Mouse (Mus musculus): ENCODE data around the gene Slc17a1. TPM values are rescaled to one million over a fixed set of nuclear protein-coding genes. Genes with fewer than 3 reads are reported as not detected.
A peak's percentile ranks its signal among the peaks of the same experiment; 100 is the strongest.

Slc17a1 gene
- polyA plus RNA-seq, 1 experiment from 2014 or later = 29.8 TPM

DNA sequence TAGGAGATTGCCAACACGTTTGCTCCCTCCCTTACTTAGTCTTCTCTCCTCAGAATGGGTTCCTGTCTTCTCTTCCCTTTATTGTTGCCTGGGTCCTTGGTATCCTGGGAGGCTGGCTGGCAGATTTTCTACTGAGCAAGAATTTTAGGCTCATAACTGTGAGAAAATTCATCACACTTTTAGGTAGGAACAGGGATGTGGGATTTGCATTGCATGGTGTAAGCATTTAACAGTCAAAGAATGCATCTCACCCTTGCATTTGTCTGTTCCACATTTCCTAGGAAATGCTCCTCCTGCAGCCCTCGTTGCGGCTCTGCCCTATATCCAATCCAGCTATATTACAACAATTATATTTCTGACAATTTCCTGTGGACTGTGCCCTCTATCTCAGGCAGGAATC, 11.1 kb upstream of the Slc17a1 start:
- no peak overlapping the region for H3K4me3 ChIP-seq (ENCODE audit: low read length)
- no peaks in the 10 kb centered on the region for H3K36me3 ChIP-seq (ENCODE audit: insufficient read depth, low read length)
- H3K27ac ChIP-seq (ENCODE audit: low read length) = no peak overlapping the region
- 60% methylated on average over 3 of the region's 3 CpGs for WGBS
- no peaks in the 10 kb centered on the region for H3K4me1 ChIP-seq (ENCODE audit: insufficient read depth, low read length)
- H3K9ac ChIP-seq (replicated peaks; ENCODE audit: low read length) = no peak overlapping the region
- ATAC-seq (ENCODE audit: low FRiP score, low TSS enrichment) = no peak
- no peaks in the 10 kb centered on the region for H3K27me3 ChIP-seq (ENCODE audit: insufficient read depth, low read length)
- H3K9me3 ChIP-seq (ENCODE audit: low read length) = no peaks in the 10 kb centered on the region
- H3K4me2 ChIP-seq (replicated peaks; ENCODE audit: low read depth, low read length) = no peak overlapping the region

DNA sequence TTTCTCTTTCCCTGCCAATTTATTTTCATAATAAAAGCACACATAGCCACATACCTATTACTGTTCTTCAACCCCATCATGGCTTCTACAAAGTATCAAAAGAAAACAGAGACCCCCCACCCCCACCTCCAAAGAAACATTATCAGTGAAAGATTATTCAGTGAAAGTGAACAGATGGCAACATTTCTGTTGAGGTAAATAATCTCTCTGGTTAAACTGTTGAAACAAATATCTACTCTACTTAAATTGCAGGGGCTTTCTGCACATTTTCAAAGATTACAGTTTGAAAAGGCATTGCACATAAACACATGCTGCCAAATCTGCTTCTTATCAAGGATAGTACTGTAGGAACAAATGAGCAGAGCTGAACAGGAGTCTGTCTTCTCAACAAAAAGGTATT, 5.7 kb upstream of the Slc17a1 start:
- Histone ChIP-seq H3K4me1 (ENCODE audit: insufficient read depth, low read length) (peaks cover 3% of the 10 kb centered on the region; the same call in 1 of the 2 replicates), H3K36me3 (ENCODE audit: insufficient read depth, low read length) (no peaks in the 10 kb centered on the region), H3K9me3 (ENCODE audit: low read length) (no peaks in the 10 kb centered on the region), H3K27ac (ENCODE audit: low read length) (no peak overlapping the region), H3K9ac (replicated peaks; ENCODE audit: low read length) (no peak overlapping the region), H3K4me3 (ENCODE audit: low read length) (no peak overlapping the region), H3K4me2 (replicated peaks; ENCODE audit: low read depth, low read length) (no peak overlapping the region), H3K27me3 (ENCODE audit: insufficient read depth, low read length) (no peaks in the 10 kb centered on the region)
- no peak for ATAC-seq (ENCODE audit: low FRiP score, low TSS enrichment)

DNA sequence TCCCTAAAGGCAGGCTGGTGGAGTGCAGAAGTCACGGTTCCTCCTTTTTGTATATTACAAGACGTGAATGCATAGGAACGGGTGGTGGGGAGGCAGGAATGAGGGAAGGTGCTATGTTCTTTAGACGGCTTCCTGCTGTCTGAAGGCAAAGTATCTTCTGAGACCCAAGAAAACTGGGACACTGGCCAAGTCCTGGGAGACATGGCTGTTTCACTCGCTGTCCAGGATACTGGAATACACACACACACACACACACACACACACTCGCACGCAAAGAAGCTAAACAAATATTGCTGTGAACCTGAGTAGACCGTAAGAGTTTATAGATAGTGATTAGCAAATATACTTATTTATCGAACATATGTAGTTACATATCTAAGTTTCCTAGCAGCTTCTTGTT, 2.8 kb upstream of the Slc17a1 start:
- no peak overlapping the region for H3K9ac ChIP-seq (replicated peaks; ENCODE audit: low read length)
- peaks cover 3% of the 10 kb centered on the region; the same call in 1 of the 2 replicates for H3K4me1 ChIP-seq (ENCODE audit: insufficient read depth, low read length)
- H3K9me3 ChIP-seq (ENCODE audit: low read length) = no peaks in the 10 kb centered on the region
- H3K36me3 ChIP-seq (ENCODE audit: insufficient read depth, low read length) = no peaks in the 10 kb centered on the region
- H3K4me3 ChIP-seq (ENCODE audit: low read length) = no peak overlapping the region
- ATAC-seq (ENCODE audit: low FRiP score, low TSS enrichment) = no peak
- no peak overlapping the region for H3K4me2 ChIP-seq (replicated peaks; ENCODE audit: low read depth, low read length)
- no peak overlapping the region for H3K27ac ChIP-seq (ENCODE audit: low read length)
- WGBS = 67% methylated on average over 9 of the region's 9 CpGs
- H3K27me3 ChIP-seq (ENCODE audit: insufficient read depth, low read length) = no peaks in the 10 kb centered on the region

DNA sequence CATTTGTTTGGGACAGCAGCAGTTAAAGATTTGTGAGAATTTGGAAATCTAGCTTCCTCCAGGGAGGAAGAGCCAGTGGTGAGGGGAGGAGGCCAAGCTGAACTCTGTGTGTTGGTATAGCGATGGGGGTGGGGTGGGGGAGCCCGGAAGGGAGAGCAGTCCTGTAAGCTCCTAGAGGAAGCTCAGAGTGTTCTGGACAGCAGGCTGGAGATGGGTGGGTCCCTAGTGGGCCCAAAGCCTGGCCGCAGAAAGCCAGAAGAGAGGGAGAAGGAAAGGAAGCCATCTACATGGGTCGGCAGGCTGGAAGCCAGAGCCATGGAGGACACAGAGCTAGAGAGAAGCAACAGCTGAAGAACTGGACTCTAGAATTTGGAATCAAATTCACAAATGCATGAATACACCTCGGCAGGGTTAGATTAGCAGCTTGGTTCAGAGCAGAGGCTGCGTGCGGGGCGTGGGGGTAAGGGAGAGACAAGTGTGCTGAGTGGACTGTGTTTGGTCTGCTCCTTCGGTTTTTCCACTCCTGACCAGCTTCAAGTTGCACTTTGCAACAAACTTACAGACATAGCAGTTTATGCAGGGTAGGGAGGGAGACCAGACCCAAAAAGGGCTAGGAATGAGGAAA, 1.4 kb upstream of the Slc17a1 start:
- no peak overlapping the region for H3K4me2 ChIP-seq (replicated peaks; ENCODE audit: low read depth, low read length)
- H3K4me3 ChIP-seq (ENCODE audit: low read length) = no peak overlapping the region
- H3K9ac ChIP-seq (replicated peaks; ENCODE audit: low read length) = no peak overlapping the region
- no peaks in the 10 kb centered on the region for H3K36me3 ChIP-seq (ENCODE audit: insufficient read depth, low read length)
- H3K4me1 ChIP-seq (ENCODE audit: insufficient read depth, low read length) = peaks cover 6% of the 10 kb centered on the region; the same call in 1 of the 2 replicates
- H3K27me3 ChIP-seq (ENCODE audit: insufficient read depth, low read length) = no peaks in the 10 kb centered on the region
- no peaks in the 10 kb centered on the region for H3K9me3 ChIP-seq (ENCODE audit: low read length)
- ATAC-seq (ENCODE audit: low FRiP score, low TSS enrichment) = peak; percentile 61; the same call in 1 of the 2 replicates
- 59% methylated on average over 9 of the region's 9 CpGs for WGBS
- H3K27ac ChIP-seq (ENCODE audit: low read length) = peak overlapping the region; percentile 6; the same call in 1 of the 2 replicates

DNA sequence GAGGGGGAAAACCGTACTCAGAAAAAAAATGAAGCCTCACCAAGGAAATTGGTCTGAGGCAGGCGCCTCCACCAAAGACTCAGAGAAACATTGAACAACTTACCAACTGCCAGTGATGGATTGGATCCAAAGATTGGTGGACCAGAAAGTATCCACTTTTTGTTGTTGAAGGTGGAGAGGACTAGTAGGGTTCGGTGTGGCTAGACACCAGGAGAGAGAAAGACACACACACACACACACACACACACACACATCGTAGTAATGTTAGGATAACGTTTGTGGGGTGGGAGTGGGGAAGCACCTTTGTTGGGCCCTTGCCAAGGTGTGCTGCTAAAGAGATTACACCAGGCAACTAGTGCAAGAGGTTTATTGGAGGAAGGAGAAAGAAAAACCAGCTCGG, 550 bp upstream of the Slc17a1 start:
- Histone ChIP-seq H3K36me3 (ENCODE audit: insufficient read depth, low read length) (no peaks in the 10 kb centered on the region), H3K9me3 (ENCODE audit: low read length) (no peaks in the 10 kb centered on the region), H3K4me2 (replicated peaks; ENCODE audit: low read depth, low read length) (no peak overlapping the region), H3K27ac (ENCODE audit: low read length) (no peak overlapping the region), H3K9ac (replicated peaks; ENCODE audit: low read length) (no peak overlapping the region), H3K4me3 (ENCODE audit: low read length) (no peak overlapping the region), H3K27me3 (ENCODE audit: insufficient read depth, low read length) (no peaks in the 10 kb centered on the region), H3K4me1 (ENCODE audit: insufficient read depth, low read length) (peaks cover 6% of the 10 kb centered on the region; the same call in 1 of the 2 replicates)
- ATAC-seq (ENCODE audit: low FRiP score, low TSS enrichment) = no peak
- WGBS = 86% methylated on average over 6 of the region's 6 CpGs

DNA sequence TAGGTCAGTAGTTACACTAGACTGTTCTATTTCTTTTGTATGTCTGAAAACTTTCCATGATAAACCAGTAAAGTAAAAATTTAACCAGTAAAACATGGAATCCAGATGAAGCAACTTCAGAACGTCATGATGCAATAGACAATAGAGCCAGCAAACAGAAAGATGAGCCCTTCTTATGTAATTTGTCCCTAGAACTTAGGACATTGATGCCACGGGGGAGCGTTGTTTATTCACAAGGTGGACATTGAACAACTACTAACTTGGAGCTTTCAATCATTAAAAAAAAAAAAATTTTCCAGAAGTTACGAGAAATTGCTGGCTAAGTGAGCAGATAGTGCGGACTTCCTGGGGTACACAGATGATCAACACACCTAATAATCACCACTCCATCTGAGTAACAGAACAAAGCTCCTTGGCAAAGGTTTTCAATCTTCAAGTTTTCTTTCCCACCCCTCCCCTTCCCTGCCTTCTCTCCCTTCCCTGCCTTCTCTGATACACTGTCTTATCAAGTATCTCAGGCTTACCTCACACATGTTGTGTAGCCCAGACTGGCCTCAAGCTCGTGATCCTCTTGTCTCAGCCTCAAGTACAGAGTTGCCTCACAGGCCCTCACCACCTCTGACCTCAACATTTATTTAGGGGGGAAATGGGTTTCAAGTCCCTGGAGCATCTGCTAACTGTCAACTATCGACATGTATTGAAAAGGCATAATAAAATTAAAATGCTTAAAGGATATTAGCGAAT, 1.4 kb downstream of the Slc17a1 start:
- ATAC-seq (ENCODE audit: low FRiP score, low TSS enrichment) = no peak

DNA sequence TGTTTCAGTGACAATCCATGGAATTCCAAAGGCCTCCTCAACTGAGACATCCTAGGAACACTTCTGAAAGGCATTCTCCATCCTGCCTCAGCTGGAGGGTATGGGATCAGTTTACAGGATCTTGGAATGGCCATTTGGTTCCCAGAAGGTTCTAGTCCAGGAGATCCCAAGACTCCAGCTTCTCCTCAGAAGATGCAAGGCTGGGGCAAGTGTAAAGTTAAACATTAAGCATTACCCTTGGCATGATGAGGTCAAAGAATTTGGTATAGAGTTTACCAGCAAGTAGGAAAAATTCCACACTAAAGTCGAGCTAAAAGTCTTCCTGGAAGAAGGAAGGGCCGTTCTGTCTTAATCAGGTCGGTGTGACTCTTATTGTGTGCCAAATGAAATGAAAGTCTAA, 2.4 kb downstream of the Slc17a1 start:
- H3K4me1 ChIP-seq (ENCODE audit: insufficient read depth, low read length) = peaks cover 6% of the 10 kb centered on the region; the same call in 1 of the 2 replicates
- H3K4me2 ChIP-seq (replicated peaks; ENCODE audit: low read depth, low read length) = no peak overlapping the region
- WGBS = 73% methylated on average over 3 of the region's 3 CpGs
- ATAC-seq (ENCODE audit: low FRiP score, low TSS enrichment) = no peak
- H3K27ac ChIP-seq (ENCODE audit: low read length) = 0 out of 2 replicates have a peak overlapping the region, but pooled peaks have one; percentile 16
- no peak overlapping the region for H3K9ac ChIP-seq (replicated peaks; ENCODE audit: low read length)
- H3K4me3 ChIP-seq (ENCODE audit: low read length) = no peak overlapping the region
- H3K36me3 ChIP-seq (ENCODE audit: insufficient read depth, low read length) = no peaks in the 10 kb centered on the region
- no peaks in the 10 kb centered on the region for H3K9me3 ChIP-seq (ENCODE audit: low read length)
- H3K27me3 ChIP-seq (ENCODE audit: insufficient read depth, low read length) = no peaks in the 10 kb centered on the region

More for the DNA sequence above, 1.4 kb downstream of the Slc17a1 start:
- H3K36me3 ChIP-seq (ENCODE audit: insufficient read depth, low read length) = no peaks in the 10 kb centered on the region
- no peak overlapping the region for H3K4me2 ChIP-seq (replicated peaks; ENCODE audit: low read depth, low read length)
- 83% methylated on average over 8 of the region's 8 CpGs for WGBS
- no peaks in the 10 kb centered on the region for H3K9me3 ChIP-seq (ENCODE audit: low read length)
- H3K4me1 ChIP-seq (ENCODE audit: insufficient read depth, low read length) = peaks cover 6% of the 10 kb centered on the region; the same call in 1 of the 2 replicates
- H3K9ac ChIP-seq (replicated peaks; ENCODE audit: low read length) = no peak overlapping the region
- H3K4me3 ChIP-seq (ENCODE audit: low read length) = no peak overlapping the region
- no peak overlapping the region for H3K27ac ChIP-seq (ENCODE audit: low read length)
- no peaks in the 10 kb centered on the region for H3K27me3 ChIP-seq (ENCODE audit: insufficient read depth, low read length)

DNA sequence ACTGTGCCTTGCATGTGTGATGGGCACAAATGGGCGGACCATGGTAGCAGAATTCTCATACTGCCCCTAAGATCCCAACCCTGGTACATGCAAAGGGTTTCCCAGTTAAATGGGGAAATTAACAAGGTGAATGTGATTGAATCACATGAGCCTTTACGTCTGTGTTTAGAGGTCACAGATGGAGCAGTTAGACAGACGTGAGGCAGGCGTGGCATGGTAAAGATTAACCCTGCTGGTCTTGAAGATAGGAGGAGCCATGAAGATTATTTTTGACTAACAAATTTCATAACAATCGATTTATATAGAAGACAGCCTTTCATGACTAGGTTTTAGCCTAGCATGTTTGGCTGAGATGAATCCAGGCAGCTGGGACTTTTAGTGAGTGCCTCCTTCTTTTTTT, 5.6 kb downstream of the Slc17a1 start:
- Histone ChIP-seq H3K36me3 (ENCODE audit: insufficient read depth, low read length) (no peaks in the 10 kb centered on the region), H3K9ac (replicated peaks; ENCODE audit: low read length) (no peak overlapping the region), H3K27me3 (ENCODE audit: insufficient read depth, low read length) (no peaks in the 10 kb centered on the region), H3K4me3 (ENCODE audit: low read length) (no peak overlapping the region), H3K9me3 (ENCODE audit: low read length) (no peaks in the 10 kb centered on the region), H3K4me1 (ENCODE audit: insufficient read depth, low read length) (peaks cover 3% of the 10 kb centered on the region; the same call in 1 of the 2 replicates), H3K4me2 (replicated peaks; ENCODE audit: low read depth, low read length) (no peak overlapping the region), H3K27ac (ENCODE audit: low read length) (no peak overlapping the region)
- ATAC-seq (ENCODE audit: low FRiP score, low TSS enrichment) = no peak
- WGBS = 75% methylated on average over 5 of the region's 5 CpGs

DNA sequence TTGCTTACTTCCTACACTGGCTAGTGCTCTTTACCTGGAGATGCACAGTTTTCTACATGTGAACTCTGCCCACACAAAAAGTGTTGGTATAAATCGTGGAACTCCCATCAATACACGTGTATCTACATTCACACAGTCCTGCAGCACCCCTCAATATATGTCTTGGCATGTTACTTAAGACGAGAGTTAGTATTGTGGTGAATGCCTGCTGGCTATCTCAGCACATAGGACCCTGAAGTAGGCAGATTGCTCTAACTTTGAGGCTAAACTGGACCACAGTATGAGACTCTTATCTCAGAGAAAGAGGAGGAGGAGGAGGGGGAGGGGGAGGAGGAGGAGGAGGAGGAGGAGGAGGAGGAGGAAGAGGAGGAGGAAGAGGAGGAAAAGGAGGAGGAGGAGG, 11.6 kb downstream of the Slc17a1 start:
- no peaks in the 10 kb centered on the region for H3K36me3 ChIP-seq (ENCODE audit: insufficient read depth, low read length)
- no peak overlapping the region for H3K9ac ChIP-seq (replicated peaks; ENCODE audit: low read length)
- H3K4me3 ChIP-seq (ENCODE audit: low read length) = no peak overlapping the region
- no peak overlapping the region for H3K4me2 ChIP-seq (replicated peaks; ENCODE audit: low read depth, low read length)
- 73% methylated on average over 3 of the region's 3 CpGs for WGBS
- ATAC-seq (ENCODE audit: low FRiP score, low TSS enrichment) = no peak
- no peaks in the 10 kb centered on the region for H3K9me3 ChIP-seq (ENCODE audit: low read length)
- no peak overlapping the region for H3K27ac ChIP-seq (ENCODE audit: low read length)
- H3K4me1 ChIP-seq (ENCODE audit: insufficient read depth, low read length) = no peaks in the 10 kb centered on the region
- H3K27me3 ChIP-seq (ENCODE audit: insufficient read depth, low read length) = no peaks in the 10 kb centered on the region

DNA sequence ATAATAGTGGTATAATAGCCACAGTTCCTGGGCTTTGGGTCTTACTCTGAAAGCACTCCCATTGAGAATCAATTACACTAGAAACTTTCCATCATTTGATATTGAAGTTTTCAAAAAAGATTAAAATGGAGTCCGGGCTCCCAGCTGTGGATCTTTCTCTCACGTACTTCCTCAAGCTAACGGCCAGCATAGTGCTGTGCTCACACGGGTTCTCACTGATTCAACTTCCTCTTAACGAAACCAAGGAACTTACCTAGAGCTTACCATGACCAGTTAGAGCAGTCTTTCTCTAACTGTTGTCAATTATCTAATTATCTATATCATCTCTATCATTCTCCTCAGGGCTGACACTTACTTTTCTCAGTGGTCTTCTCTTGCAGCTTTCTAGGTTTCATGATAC, 12.1 kb downstream of the Slc17a1 start:
- no peak overlapping the region for H3K4me2 ChIP-seq (replicated peaks; ENCODE audit: low read depth, low read length)
- H3K9me3 ChIP-seq (ENCODE audit: low read length) = no peaks in the 10 kb centered on the region
- H3K27me3 ChIP-seq (ENCODE audit: insufficient read depth, low read length) = no peaks in the 10 kb centered on the region
- no peak overlapping the region for H3K27ac ChIP-seq (ENCODE audit: low read length)
- H3K4me3 ChIP-seq (ENCODE audit: low read length) = no peak overlapping the region
- no peaks in the 10 kb centered on the region for H3K36me3 ChIP-seq (ENCODE audit: insufficient read depth, low read length)
- H3K4me1 ChIP-seq (ENCODE audit: insufficient read depth, low read length) = no peaks in the 10 kb centered on the region
- WGBS = 84% methylated on average over 5 of the region's 5 CpGs
- ATAC-seq (ENCODE audit: low FRiP score, low TSS enrichment) = no peak
- no peak overlapping the region for H3K9ac ChIP-seq (replicated peaks; ENCODE audit: low read length)

All from kidney, embryonic 16.5 days (tissue).